Mouse (Mus musculus): ENCODE measurements around the gene Prdm15. TPM values are rescaled to one million over a fixed set of nuclear protein-coding genes. Genes with fewer than 3 reads are reported as not detected.

The Prdm15 gene
- polyA plus RNA-seq, 1 experiment = 5.4 TPM

GRCm38 (mm10) chr16:97879134-97879533 is 27.5 kb upstream of the Prdm15 start:
- Histone ChIP-seq H3K4me3 (no peak overlapping the region), H3K27me3 (ENCODE audit: control insufficient read depth, insufficient read depth, insufficient read length) (no peaks in the 10 kb centered on the region), H3K79me2 (ENCODE audit: control insufficient read depth, insufficient read depth) (no peaks in the 10 kb centered on the region), H3K36me3 (ENCODE audit: control insufficient read depth, insufficient read depth) (no peaks in the 10 kb centered on the region), H3ac (ENCODE audit: control insufficient read depth, insufficient read length) (no peak overlapping the region), H3K4me2 (ENCODE audit: low read depth) (no peak overlapping the region)
- TF ChIP-seq REST (IDR thresholded peaks at IDR 0.05; ENCODE audit: insufficient read depth, insufficient read length) (no peak), POLR2A (IDR thresholded peaks at IDR 0.05; ENCODE audit: insufficient read length, low read depth) (no peak), USF1 (IDR thresholded peaks at IDR 0.05; ENCODE audit: low read depth) (no peak), SRF (IDR thresholded peaks at IDR 0.05; ENCODE audit: control insufficient read depth, insufficient read length, low read depth) (no peak)

GRCm38 (mm10) chr16:97877502-97877901 is 25.9 kb upstream of the Prdm15 start:
- Histone ChIP-seq H3K4me3 (no peak overlapping the region), H3K4me2 (ENCODE audit: low read depth) (no peak overlapping the region), H3K79me2 (ENCODE audit: control insufficient read depth, insufficient read depth) (no peaks in the 10 kb centered on the region), H3K36me3 (ENCODE audit: control insufficient read depth, insufficient read depth) (no peaks in the 10 kb centered on the region), H3K27me3 (ENCODE audit: control insufficient read depth, insufficient read depth, insufficient read length) (no peaks in the 10 kb centered on the region), H3ac (ENCODE audit: control insufficient read depth, insufficient read length) (no peak overlapping the region)
- TF ChIP-seq TCF3 (IDR thresholded peaks at IDR 0.05; ENCODE audit: insufficient read length, low read depth) (no peak), USF1 (IDR thresholded peaks at IDR 0.05; ENCODE audit: low read depth) (no peak), MYOD1 (IDR thresholded peaks at IDR 0.05; ENCODE audit: control insufficient read depth in 1 of 3, insufficient read length in 2 of 3, low read depth in 2 of 3) (no peak), REST (IDR thresholded peaks at IDR 0.05; ENCODE audit: insufficient read depth, insufficient read length) (no peak), CEBPB (IDR thresholded peaks at IDR 0.05; ENCODE audit: insufficient read depth, poor library complexity, severe bottlenecking) (no peak), MYOG (IDR thresholded peaks at IDR 0.05; ENCODE audit: control insufficient read depth in 1 of 3, insufficient read depth in 1 of 3, insufficient read length in 2 of 3, low read depth in 2 of 3) (no peak), POLR2AphosphoS2 (IDR thresholded peaks at IDR 0.05; ENCODE audit: insufficient read length, low read depth) (no peak), MAX (IDR thresholded peaks at IDR 0.05; ENCODE audit: low read depth) (no peak), POLR2A (IDR thresholded peaks at IDR 0.05; ENCODE audit: insufficient read length, low read depth) (no peak), SRF (IDR thresholded peaks at IDR 0.05; ENCODE audit: control insufficient read depth, insufficient read length, low read depth) (no peak), E2F4 (IDR thresholded peaks at IDR 0.05; ENCODE audit: insufficient read depth) (no peak), TCF12 (IDR thresholded peaks at IDR 0.05; ENCODE audit: insufficient read depth, poor library complexity, severe bottlenecking) (no peak)

GRCm38 (mm10) chr16:97875101-97875500 is 23.5 kb upstream of the Prdm15 start:
- no peaks in the 10 kb centered on the region for H3K36me3 ChIP-seq (ENCODE audit: control insufficient read depth, insufficient read depth)
- no peak overlapping the region for H3K4me3 ChIP-seq
- TF ChIP-seq TCF12 (IDR thresholded peaks at IDR 0.05; ENCODE audit: insufficient read depth, poor library complexity, severe bottlenecking) = no peak
- TF ChIP-seq MYOG (IDR thresholded peaks at IDR 0.05; ENCODE audit: control insufficient read depth in 1 of 3, insufficient read depth in 1 of 3, insufficient read length in 2 of 3, low read depth in 2 of 3) = no peak
- TF ChIP-seq USF1 (IDR thresholded peaks at IDR 0.05; ENCODE audit: low read depth) = no peak
- H3K79me2 ChIP-seq (ENCODE audit: control insufficient read depth, insufficient read depth) = no peaks in the 10 kb centered on the region
- no peak overlapping the region for H3K4me2 ChIP-seq (ENCODE audit: low read depth)
- no peaks in the 10 kb centered on the region for H3K27me3 ChIP-seq (ENCODE audit: control insufficient read depth, insufficient read depth, insufficient read length)
- no peak overlapping the region for H3ac ChIP-seq (ENCODE audit: control insufficient read depth, insufficient read length)

GRCm38 (mm10) chr16:97874376-97874775 is 22.7 kb upstream of the Prdm15 start:
- Histone ChIP-seq H3K4me2 (ENCODE audit: low read depth) (no peak overlapping the region), H3K4me3 (no peak overlapping the region), H3K36me3 (ENCODE audit: control insufficient read depth, insufficient read depth) (no peaks in the 10 kb centered on the region), H3K27me3 (ENCODE audit: control insufficient read depth, insufficient read depth, insufficient read length) (no peaks in the 10 kb centered on the region), H3K79me2 (ENCODE audit: control insufficient read depth, insufficient read depth) (no peaks in the 10 kb centered on the region), H3ac (ENCODE audit: control insufficient read depth, insufficient read length) (no peak overlapping the region)
- TF ChIP-seq TCF12 (IDR thresholded peaks at IDR 0.05; ENCODE audit: insufficient read depth, poor library complexity, severe bottlenecking) (no peak), E2F4 (IDR thresholded peaks at IDR 0.05; ENCODE audit: insufficient read depth) (no peak), MYOG (IDR thresholded peaks at IDR 0.05; ENCODE audit: control insufficient read depth in 1 of 3, insufficient read depth in 1 of 3, insufficient read length in 2 of 3, low read depth in 2 of 3) (no peak), TCF3 (IDR thresholded peaks at IDR 0.05; ENCODE audit: insufficient read length, low read depth) (no peak), POLR2A (IDR thresholded peaks at IDR 0.05; ENCODE audit: insufficient read length, low read depth) (no peak), REST (IDR thresholded peaks at IDR 0.05; ENCODE audit: insufficient read depth, insufficient read length) (no peak), USF1 (IDR thresholded peaks at IDR 0.05; ENCODE audit: low read depth) (no peak), CEBPB (IDR thresholded peaks at IDR 0.05; ENCODE audit: insufficient read depth, poor library complexity, severe bottlenecking) (no peak), SRF (IDR thresholded peaks at IDR 0.05; ENCODE audit: control insufficient read depth, insufficient read length, low read depth) (no peak), POLR2AphosphoS2 (IDR thresholded peaks at IDR 0.05; ENCODE audit: insufficient read length, low read depth) (no peak), MAX (IDR thresholded peaks at IDR 0.05; ENCODE audit: low read depth) (no peak), MYOD1 (IDR thresholded peaks at IDR 0.05; ENCODE audit: control insufficient read depth in 1 of 3, insufficient read length in 2 of 3, low read depth in 2 of 3) (no peak)

- Histone ChIP-seq H3K79me2 (ENCODE audit: control insufficient read depth, insufficient read depth) (no peaks in the 10 kb centered on the region), H3K4me3 (no peak overlapping the region), H3ac (ENCODE audit: control insufficient read depth, insufficient read length) (no peak overlapping the region), H3K36me3 (ENCODE audit: control insufficient read depth, insufficient read depth) (no peaks in the 10 kb centered on the region), H3K27me3 (ENCODE audit: control insufficient read depth, insufficient read depth, insufficient read length) (no peaks in the 10 kb centered on the region), H3K4me2 (ENCODE audit: low read depth) (no peak overlapping the region)
- no peak for TF ChIP-seq MYOG (IDR thresholded peaks at IDR 0.05; ENCODE audit: control insufficient read depth in 1 of 3, insufficient read depth in 1 of 3, insufficient read length in 2 of 3, low read depth in 2 of 3)
- TF ChIP-seq TCF3 (IDR thresholded peaks at IDR 0.05; ENCODE audit: insufficient read length, low read depth) = no peak
- TF ChIP-seq MYOD1 (IDR thresholded peaks at IDR 0.05; ENCODE audit: control insufficient read depth in 1 of 3, insufficient read length in 2 of 3, low read depth in 2 of 3) = no peak
- TF ChIP-seq CEBPB (IDR thresholded peaks at IDR 0.05; ENCODE audit: insufficient read depth, poor library complexity, severe bottlenecking) = no peak
- TF ChIP-seq POLR2AphosphoS2 (IDR thresholded peaks at IDR 0.05; ENCODE audit: insufficient read length, low read depth) = no peak
- no peak for TF ChIP-seq USF1 (IDR thresholded peaks at IDR 0.05; ENCODE audit: low read depth)
- TF ChIP-seq REST (IDR thresholded peaks at IDR 0.05; ENCODE audit: insufficient read depth, insufficient read length) = no peak
- TF ChIP-seq E2F4 (IDR thresholded peaks at IDR 0.05; ENCODE audit: insufficient read depth) = no peak
- no peak for TF ChIP-seq SRF (IDR thresholded peaks at IDR 0.05; ENCODE audit: control insufficient read depth, insufficient read length, low read depth)
Observed at GRCm38 (mm10) chr16:97872657-97873056, 21.0 kb upstream of the Prdm15 start.
